Mouse (Mus musculus): ENCODE data around the gene Fkbp7. TPM values are rescaled to one million over a fixed set of nuclear protein-coding genes. Genes with fewer than 3 reads are reported as not detected.
A peak's percentile ranks its signal among the peaks of the same experiment; 100 is the strongest.
"Not testable (repeated sequence)": the region's sequence is repeated elsewhere in the genome, so short reads cannot be mapped to it uniquely, and the experiment has no call there.

The Fkbp7 gene
- polyA plus RNA-seq, 1 experiment from 2014 or later: 126 TPM

- no peak overlapping the region for H3K27ac ChIP-seq (replicated peaks)
- WGBS: 96% methylated on average over 2 of the region's 2 CpGs
- no peak overlapping the region for H3K4me3 ChIP-seq (replicated peaks)
- H3K4me2 ChIP-seq (replicated peaks): no peak overlapping the region
- no peaks in the 10 kb centered on the region for H3K27me3 ChIP-seq
- peaks cover 65% of the 10 kb centered on the region for H3K36me3 ChIP-seq
- ATAC-seq (ENCODE audit: insufficient number of reproducible peaks, low FRiP score, low TSS enrichment, low read depth): no peak
- no peaks in the 10 kb centered on the region for H3K4me1 ChIP-seq
- no peak overlapping the region for H3K9ac ChIP-seq
- no peaks in the 10 kb centered on the region for H3K9me3 ChIP-seq (replicated peaks)
These were observed 33.3 kb downstream of the Fkbp7 start for GRCm38 (mm10) chr2:76639637-76640036.

- Histone ChIP-seq H3K9ac (no peak overlapping the region), H3K27me3 (no peaks in the 10 kb centered on the region), H3K36me3 (peaks cover 82% of the 10 kb centered on the region), H3K9me3 (replicated peaks) (no peaks in the 10 kb centered on the region), H3K27ac (replicated peaks) (no peak overlapping the region), H3K4me1 (no peaks in the 10 kb centered on the region), H3K4me2 (replicated peaks) (no peak overlapping the region), H3K4me3 (replicated peaks) (no peak overlapping the region)
- peak; percentile 54; the same call in 1 of the 2 replicates for ATAC-seq (ENCODE audit: insufficient number of reproducible peaks, low FRiP score, low TSS enrichment, low read depth)
- 80% methylated on average over 4 of the region's 4 CpGs for WGBS
These were observed 41.3 kb downstream of the Fkbp7 start for GRCm38 (mm10) chr2:76631600-76631999.

GRCm38 (mm10) chr2:76630293-76630692, 42.6 kb downstream of the Fkbp7 start:
- H3K36me3 ChIP-seq: peaks cover 81% of the 10 kb centered on the region
- H3K27me3 ChIP-seq: no peaks in the 10 kb centered on the region
- no peaks in the 10 kb centered on the region for H3K4me1 ChIP-seq
- no peak overlapping the region for H3K27ac ChIP-seq (replicated peaks)
- 94% methylated on average over 12 of the region's 12 CpGs for WGBS
- no peak overlapping the region for H3K9ac ChIP-seq
- no peaks in the 10 kb centered on the region for H3K9me3 ChIP-seq (replicated peaks)
- H3K4me2 ChIP-seq (replicated peaks): no peak overlapping the region
- no peak for ATAC-seq (ENCODE audit: insufficient number of reproducible peaks, low FRiP score, low TSS enrichment, low read depth)
- no peak overlapping the region for H3K4me3 ChIP-seq (replicated peaks)

GRCm38 (mm10) chr2:76622316-76622715, 50.6 kb downstream of the Fkbp7 start:
- not testable (repeated sequence) for H3K9me3 ChIP-seq (replicated peaks); H3K4me1 ChIP-seq
- WGBS: 80% methylated on average over 2 of the region's 2 CpGs

GRCm38 (mm10) chr2:76621724-76622123, 51.2 kb downstream of the Fkbp7 start:
- no peak for ATAC-seq (ENCODE audit: insufficient number of reproducible peaks, low FRiP score, low TSS enrichment, low read depth)
- Histone ChIP-seq H3K4me2 (replicated peaks) (no peak overlapping the region), H3K27ac (replicated peaks) (no peak overlapping the region), H3K4me3 (replicated peaks) (no peak overlapping the region), H3K9ac (no peak overlapping the region), H3K27me3 (no peaks in the 10 kb centered on the region), H3K36me3 (peaks cover 30% of the 10 kb centered on the region), H3K9me3 (replicated peaks) (no peaks in the 10 kb centered on the region), H3K4me1 (no peaks in the 10 kb centered on the region)
- WGBS: 47% methylated on average over 1 of the region's 1 CpGs

More at GRCm38 (mm10) chr2:76622316-76622715, 50.6 kb downstream of the Fkbp7 start:
- not testable (repeated sequence) for H3K4me3 ChIP-seq (replicated peaks); H3K9ac ChIP-seq; H3K4me2 ChIP-seq (replicated peaks); H3K27ac ChIP-seq (replicated peaks); H3K27me3 ChIP-seq; ATAC-seq (ENCODE audit: insufficient number of reproducible peaks, low FRiP score, low TSS enrichment, low read depth)
- peaks cover 36% of the 10 kb centered on the region for H3K36me3 ChIP-seq

GRCm38 (mm10) chr2:76620188-76620587, 52.7 kb downstream of the Fkbp7 start:
- H3K4me3 ChIP-seq (replicated peaks): no peak overlapping the region
- no peak overlapping the region for H3K4me2 ChIP-seq (replicated peaks)
- H3K4me1 ChIP-seq: no peaks in the 10 kb centered on the region
- no peaks in the 10 kb centered on the region for H3K27me3 ChIP-seq
- no peak overlapping the region for H3K9ac ChIP-seq
- no peak overlapping the region for H3K27ac ChIP-seq (replicated peaks)
- no peak for ATAC-seq (ENCODE audit: insufficient number of reproducible peaks, low FRiP score, low TSS enrichment, low read depth)
- peaks cover 16% of the 10 kb centered on the region for H3K36me3 ChIP-seq
- H3K9me3 ChIP-seq (replicated peaks): no peaks in the 10 kb centered on the region
- 84% methylated on average over 5 of the region's 5 CpGs for WGBS

GRCm38 (mm10) chr2:76618078-76618477, 54.8 kb downstream of the Fkbp7 start:
- no peaks in the 10 kb centered on the region for H3K27me3 ChIP-seq
- H3K9me3 ChIP-seq (replicated peaks): no peaks in the 10 kb centered on the region
- no peaks in the 10 kb centered on the region for H3K4me1 ChIP-seq
- H3K4me3 ChIP-seq (replicated peaks): no peak overlapping the region
- no peak overlapping the region for H3K4me2 ChIP-seq (replicated peaks)
- H3K9ac ChIP-seq: no peak overlapping the region
- H3K27ac ChIP-seq (replicated peaks): no peak overlapping the region
- 27% methylated on average over 1 of the region's 1 CpGs for WGBS
- 0 out of 2 replicates have a peak, but pooled peaks cover under 1% of the 10 kb centered on the region for H3K36me3 ChIP-seq
- no peak for ATAC-seq (ENCODE audit: insufficient number of reproducible peaks, low FRiP score, low TSS enrichment, low read depth)

Other genes starting within 250 kb of the Fkbp7 start
- 53.2 and 56.7 TPM in 2 replicates for gene Prkra, start 25.1 kb downstream of the Fkbp7 start, polyA plus RNA-seq (2015; fragmentation: Nextera tagmentation; extraction: Ambion mirVana)
- gene Pjvk, start 24.6 kb downstream of the Fkbp7 start, polyA plus RNA-seq (2015; fragmentation: Nextera tagmentation; extraction: Ambion mirVana): 0.59 TPM in 1 of 2 replicates, not detected in the other
- gene Plekha3, start 2.2 kb upstream of the Fkbp7 start, polyA plus RNA-seq (2015; fragmentation: Nextera tagmentation; extraction: Ambion mirVana): 10.6 and 11.5 TPM in 2 replicates

Data from embryonic facial prominence, embryonic 15.5 days (tissue).